Mouse (Mus musculus) intestine, embryonic 16.5 days (tissue): ENCODE results near the gene Rfxank. TPM values are rescaled to one million over a fixed set of nuclear protein-coding genes. Genes with fewer than 3 reads are reported as not detected.
A peak's percentile ranks its signal among the peaks of the same experiment; 100 is the strongest.

Experiments
- ATAC-seq: fragments of 200-750 bp; cut with Nextera tagmentation; 2 replicates; pipeline ENCODE4 v1.8.0; 2017; ENCODE audit warnings: moderate TSS enrichment, moderate library complexity
- H3K27ac ChIP-seq: fragments of 300-500 bp; sonication (generic); 2 replicates; pipeline ENCODE4 v1.5.1; 2014; ENCODE audit warnings: mild to moderate bottlenecking, low read length
- H3K27me3 ChIP-seq: fragments of 300-500 bp; sonication (generic); replicated peaks from 2 replicates; pipeline ENCODE4 v1.6.1; 2014; ENCODE audit warnings: low read length, control low read depth, mixed read lengths; ENCODE audit not compliant: control insufficient read depth, insufficient read depth
- H3K36me3 ChIP-seq: fragments of 300-500 bp; sonication (generic); 2 replicates; pipeline ENCODE4 v1.6.1; 2014; ENCODE audit warnings: low read length, control low read depth; ENCODE audit not compliant: control insufficient read depth, insufficient read depth
- H3K4me1 ChIP-seq: fragments of 300-500 bp; sonication (generic); 2 replicates; pipeline ENCODE4 v1.6.1; 2014; ENCODE audit warnings: low read length, control low read depth, mixed read lengths; ENCODE audit not compliant: control insufficient read depth, insufficient read depth
- H3K4me2 ChIP-seq: fragments of 300-500 bp; sonication (generic); 2 replicates; pipeline ENCODE4 v1.6.1; 2014; ENCODE audit warnings: low read depth, low read length, control low read depth
- H3K4me3 ChIP-seq: fragments of 300-500 bp; sonication (generic); 2 replicates; pipeline ENCODE4 v1.5.1; 2014; ENCODE audit warnings: mild to moderate bottlenecking, low read length
- H3K9ac ChIP-seq: fragments of 300-500 bp; sonication (generic); 2 replicates; pipeline ENCODE4 v1.6.1; 2014; ENCODE audit warnings: low read depth, low read length
- H3K9me3 ChIP-seq: fragments of 300-500 bp; sonication (generic); 2 replicates; pipeline ENCODE4 v1.6.1; 2016; ENCODE audit warnings: low read length, control low read depth; ENCODE audit not compliant: control insufficient read depth
- WGBS: fragments of 180-500 bp; shearing (Covaris S2); extraction: QIAGEN DNeasy Blood & Tissue Kit; methylation state at CpG from one replicate; pipeline ENCODE4 v1.1.7; 2014; 5-methylcytosine and 5-hydroxymethylcytosine counted together
- polyA plus RNA-seq: library from polyadenylated mRNA; unstranded; fragments of >200 nt; fragmentation: Nextera tagmentation; extraction: Ambion mirVana; gene quantifications from 2 replicates; pipeline ENCODE4 v1.2.1, GENCODE M21; 2015

Gene Rfxank
- polyA plus RNA-seq, 1 experiment from 2014 or later, result 15.3 TPM

- ATAC-seq, result no peak
Observed at GRCm38 (mm10) chr8:70157240-70157800, 18.4 kb upstream of the Rfxank start.

GRCm38 (mm10) chr8:70152537-70153257, 13.7 kb upstream of the Rfxank start:
- peaks cover 6% of the 10 kb centered on the region; the same call in 1 of the 2 replicates for H3K4me1 ChIP-seq
- H3K9ac ChIP-seq, result no peak overlapping the region
- H3K4me3 ChIP-seq, result no peak overlapping the region
- 0 out of 2 replicates have a peak, but pooled peaks cover 5% of the 10 kb centered on the region for H3K27me3 ChIP-seq
- ATAC-seq, result peak; percentile 97
- no peak overlapping the region for H3K27ac ChIP-seq
- WGBS, result 13% methylated on average over 21 of the region's 22 CpGs
- no peaks in the 10 kb centered on the region for H3K36me3 ChIP-seq
- peak overlapping the region; percentile 36 for H3K4me2 ChIP-seq
- no peaks in the 10 kb centered on the region for H3K9me3 ChIP-seq

More at GRCm38 (mm10) chr8:70157240-70157800, 18.4 kb upstream of the Rfxank start:
- no peak overlapping the region for H3K27ac ChIP-seq
- H3K4me2 ChIP-seq, result no peak overlapping the region
- no peaks in the 10 kb centered on the region for H3K9me3 ChIP-seq
- H3K4me1 ChIP-seq, result peaks cover 8% of the 10 kb centered on the region; the same call in 1 of the 2 replicates
- WGBS, result 90% methylated on average over 1 of the region's 1 CpGs
- H3K9ac ChIP-seq, result no peak overlapping the region
- no peak overlapping the region for H3K4me3 ChIP-seq
- 0 out of 2 replicates have a peak, but pooled peaks cover 2% of the 10 kb centered on the region for H3K27me3 ChIP-seq
- no peaks in the 10 kb centered on the region for H3K36me3 ChIP-seq

- H3K36me3 ChIP-seq, result 0 out of 2 replicates have a peak, but pooled peaks cover 5% of the 10 kb centered on the region
- H3K4me2 ChIP-seq, result no peak overlapping the region
- H3K9me3 ChIP-seq, result no peaks in the 10 kb centered on the region
- no peak overlapping the region for H3K27ac ChIP-seq
- ATAC-seq, result peak; percentile 43; the same call in 1 of the 2 replicates
- peak overlapping the region; percentile 16; the same call in 1 of the 2 replicates for H3K9ac ChIP-seq
- no peak overlapping the region for H3K4me3 ChIP-seq
- 15% methylated on average over 13 of the region's 13 CpGs for WGBS
- H3K4me1 ChIP-seq, result peaks cover 6% of the 10 kb centered on the region; the same call in 1 of the 2 replicates
- 0 out of 2 replicates have a peak, but pooled peaks cover 5% of the 10 kb centered on the region for H3K27me3 ChIP-seq
Observed at GRCm38 (mm10) chr8:70150158-70150557, 11.2 kb upstream of the Rfxank start.

- no peak overlapping the region for H3K4me2 ChIP-seq
- H3K4me3 ChIP-seq, result no peak overlapping the region
- H3K27ac ChIP-seq, result no peak overlapping the region
- 0 out of 2 replicates have a peak, but pooled peaks cover 2% of the 10 kb centered on the region for H3K27me3 ChIP-seq
- H3K9me3 ChIP-seq, result no peaks in the 10 kb centered on the region
- H3K4me1 ChIP-seq, result peaks cover 6% of the 10 kb centered on the region; the same call in 1 of the 2 replicates
- peaks cover 11% of the 10 kb centered on the region for H3K36me3 ChIP-seq
- WGBS, result 87% methylated on average over 7 of the region's 7 CpGs
- no peak overlapping the region for H3K9ac ChIP-seq
- no peak for ATAC-seq
Observed at GRCm38 (mm10) chr8:70147678-70148607, 9.0 kb upstream of the Rfxank start.

- peak overlapping the region; percentile 82 for H3K9ac ChIP-seq
- peak overlapping the region; percentile 92 for H3K27ac ChIP-seq
- 8% methylated on average over 9 of the region's 9 CpGs for WGBS
- H3K4me3 ChIP-seq, result peak overlapping the region; percentile 90
- H3K9me3 ChIP-seq, result no peaks in the 10 kb centered on the region
- peak overlapping the region; percentile 80 for H3K4me2 ChIP-seq
- H3K27me3 ChIP-seq, result no peaks in the 10 kb centered on the region
- ATAC-seq, result no peak
- peaks cover 7% of the 10 kb centered on the region for H3K36me3 ChIP-seq
- H3K4me1 ChIP-seq, result peaks cover 17% of the 10 kb centered on the region
Observed at GRCm38 (mm10) chr8:70139981-70140380, 1.0 kb upstream of the Rfxank start.

GRCm38 (mm10) chr8:70137890-70138289, 1.1 kb downstream of the Rfxank start:
- no peak overlapping the region for H3K4me3 ChIP-seq
- H3K9ac ChIP-seq, result peak overlapping the region; percentile 41; the same call in 1 of the 2 replicates
- no peaks in the 10 kb centered on the region for H3K27me3 ChIP-seq
- H3K27ac ChIP-seq, result no peak overlapping the region
- peak overlapping the region; percentile 72 for H3K4me2 ChIP-seq
- peaks cover 7% of the 10 kb centered on the region for H3K36me3 ChIP-seq
- H3K4me1 ChIP-seq, result peaks cover 17% of the 10 kb centered on the region
- H3K9me3 ChIP-seq, result no peaks in the 10 kb centered on the region
- ATAC-seq, result no peak
- WGBS, result 78% methylated on average over 4 of the region's 4 CpGs

GRCm38 (mm10) chr8:70136591-70136990, 2.4 kb downstream of the Rfxank start:
- Histone ChIP-seq H3K4me3 (no peak overlapping the region), H3K4me1 (peaks cover 27% of the 10 kb centered on the region), H3K9ac (no peak overlapping the region), H3K27me3 (no peaks in the 10 kb centered on the region), H3K36me3 (peaks cover 7% of the 10 kb centered on the region), H3K27ac (no peak overlapping the region), H3K4me2 (no peak overlapping the region), H3K9me3 (no peaks in the 10 kb centered on the region)
- 82% methylated on average over 4 of the region's 4 CpGs for WGBS
- ATAC-seq, result no peak

GRCm38 (mm10) chr8:70134931-70135330, 4.0 kb downstream of the Rfxank start:
- no peak overlapping the region for H3K27ac ChIP-seq
- no peak overlapping the region for H3K4me3 ChIP-seq
- WGBS, result 90% methylated on average over 9 of the region's 9 CpGs
- no peaks in the 10 kb centered on the region for H3K9me3 ChIP-seq
- H3K9ac ChIP-seq, result no peak overlapping the region
- H3K4me2 ChIP-seq, result no peak overlapping the region
- no peaks in the 10 kb centered on the region for H3K27me3 ChIP-seq
- no peak for ATAC-seq
- H3K36me3 ChIP-seq, result peaks cover 7% of the 10 kb centered on the region
- H3K4me1 ChIP-seq, result peaks cover 22% of the 10 kb centered on the region

GRCm38 (mm10) chr8:70134086-70134485, 4.9 kb downstream of the Rfxank start:
- no peak for ATAC-seq
- 90% methylated on average over 5 of the region's 5 CpGs for WGBS
- no peaks in the 10 kb centered on the region for H3K27me3 ChIP-seq
- no peak overlapping the region for H3K4me3 ChIP-seq
- no peak overlapping the region for H3K9ac ChIP-seq
- H3K36me3 ChIP-seq, result peaks cover 7% of the 10 kb centered on the region
- H3K27ac ChIP-seq, result no peak overlapping the region
- no peaks in the 10 kb centered on the region for H3K9me3 ChIP-seq
- no peak overlapping the region for H3K4me2 ChIP-seq
- H3K4me1 ChIP-seq, result peaks cover 28% of the 10 kb centered on the region
